ENCODE assay signal across 8 mouse cellular contexts in the genomic region with DNA sequence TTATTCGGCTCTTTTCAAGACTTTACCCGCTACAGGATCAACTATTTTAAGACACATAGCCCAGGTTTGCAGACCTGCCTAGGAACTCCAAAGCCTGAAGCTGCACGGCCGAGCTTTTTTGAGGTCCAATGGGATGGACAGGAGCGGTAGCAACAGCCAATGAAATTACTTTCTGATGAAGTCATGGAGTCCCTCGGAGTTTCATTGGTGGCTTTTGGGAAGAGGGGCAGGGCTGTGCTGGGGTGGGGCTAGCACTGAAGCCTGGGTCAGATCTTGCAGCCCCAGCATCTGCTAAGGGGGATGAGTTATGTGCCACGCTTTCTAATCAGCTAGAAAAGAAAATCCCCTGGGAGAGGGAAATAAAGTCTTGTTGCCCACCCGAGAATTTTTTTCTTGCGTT. TPM values are rescaled to one million over a fixed set of nuclear protein-coding genes. Genes with fewer than 3 reads are reported as not detected.
A peak's percentile ranks its signal among the peaks of the same experiment; 100 is the strongest.
DNase-seq lines count a peak whose midpoint lies in the region; ATAC-seq and TF ChIP-seq lines count a peak whose summit lies in the region.

No protein-coding gene starts in this region.

- no peak for TF ChIP-seq EP300 in lung, postnatal 0 days (IDR thresholded peaks at IDR 0.05)

- peak; percentile 40 for DNase-seq in WW6 (ENCODE audit: low read depth, low spot score)
- DNase-seq in cerebellum, postnatal 10 days: peak; percentile 88 to 89
- DNase-seq in frontal cortex, postnatal 36 days (ENCODE audit: low spot score in 2 of 2): peak; percentile 76 to 86
- DNase-seq in hindbrain, embryonic 14.5 days (ENCODE audit: low spot score): peak; percentile 81
- peak; percentile 37 to 43 for DNase-seq in layer of hippocampus, postnatal 25 days (ENCODE audit: extremely low spot score in 1 of 2, low spot score in 1 of 2)
- DNase-seq in lung, postnatal 0 days (ENCODE audit: low spot score): peak; percentile 87
- DNase-seq in ovary, postnatal 36 days (ENCODE audit: low spot score): peak; percentile 58
- peak; percentile 82 for DNase-seq in yolk sac, embryonic 10.5 days (ENCODE audit: low spot score)

- no peaks in the 10 kb centered on the region for H3K9me3 ChIP-seq in hindbrain, embryonic 14.5 days (ENCODE audit: control insufficient read depth, low read length)
- H3K9me3 ChIP-seq in lung, postnatal 0 days (ENCODE audit: low read length): no peaks in the 10 kb centered on the region

- 5% methylated on average over 9 of the region's 9 CpGs for WGBS in hindbrain, embryonic 14.5 days
- WGBS in lung, postnatal 0 days: 11% methylated on average over 9 of the region's 9 CpGs

- H3K9ac ChIP-seq in hindbrain, embryonic 14.5 days: 0 out of 2 replicates have a peak overlapping the region, but pooled peaks have one; percentile 18
- H3K9ac ChIP-seq in lung, postnatal 0 days (replicated peaks; ENCODE audit: low read depth): no peak overlapping the region

- H3K27ac ChIP-seq in hindbrain, embryonic 14.5 days: no peak overlapping the region
- H3K27ac ChIP-seq in lung, postnatal 0 days (ENCODE audit: low read length): no peak overlapping the region

- H3K27me3 ChIP-seq in hindbrain, embryonic 14.5 days (ENCODE audit: control insufficient read depth, insufficient read depth, low read length): no peaks in the 10 kb centered on the region
- H3K27me3 ChIP-seq in lung, postnatal 0 days (replicated peaks; ENCODE audit: insufficient read depth, low read length): no peaks in the 10 kb centered on the region

- peak overlapping the region; percentile 54 for H3K4me2 ChIP-seq in hindbrain, embryonic 14.5 days (replicated peaks)
- H3K4me2 ChIP-seq in lung, postnatal 0 days (replicated peaks; ENCODE audit: low read depth, low read length): 0 out of 2 replicates have a peak overlapping the region, but pooled peaks have one; percentile 23

- ATAC-seq in hindbrain, embryonic 14.5 days (ENCODE audit: low FRiP score): peak; percentile 98
- ATAC-seq in lung, postnatal 0 days: peak; percentile 96

- peaks cover 10% of the 10 kb centered on the region for H3K4me1 ChIP-seq in hindbrain, embryonic 14.5 days (replicated peaks; ENCODE audit: control insufficient read depth, insufficient read depth, low read length)
- no peaks in the 10 kb centered on the region for H3K4me1 ChIP-seq in lung, postnatal 0 days (ENCODE audit: insufficient read depth, low read depth, low read length)

- H3K36me3 ChIP-seq in hindbrain, embryonic 14.5 days (replicated peaks; ENCODE audit: control insufficient read depth, insufficient read depth): no peaks in the 10 kb centered on the region
- H3K36me3 ChIP-seq in lung, postnatal 0 days (ENCODE audit: insufficient read depth, low read length): no peaks in the 10 kb centered on the region

- peak overlapping the region; percentile 11 for H3K4me3 ChIP-seq in hindbrain, embryonic 14.5 days (replicated peaks; ENCODE audit: low read length)
- H3K4me3 ChIP-seq in lung, postnatal 0 days (ENCODE audit: low read depth, low read length): no peak overlapping the region

- no peak for TF ChIP-seq CTCF in lung, postnatal 0 days (IDR thresholded peaks at IDR 0.05)

RNA-seq across cellular contexts. Expression of a gene that starts 7.1 kb away (rescaled TPM):
- 12.2 and 12.4 TPM in 2 replicates for polyA plus RNA-seq in hindbrain, embryonic 14.5 days (2014; fragmentation: Nextera tagmentation; extraction: Ambion mirVana)
- total RNA-seq in layer of hippocampus, postnatal 25 days (2021): 100 to 1,000 TPM; 164 to 180 TPM
- polyA plus RNA-seq in lung, postnatal 0 days (2015; fragmentation: Nextera tagmentation; extraction: Ambion mirVana): 6.6 and 6.9 TPM in 2 replicates
